Mouse (Mus musculus): Measurements from ENCODE around the gene Fads6. TPM values are rescaled to one million over a fixed set of nuclear protein-coding genes. Genes with fewer than 3 reads are reported as not detected.

Gene Fads6
- polyA plus RNA-seq, 1 experiment, result 0.07 TPM

GRCm38 (mm10) chr11:115264862-115265668 is 32.4 kb downstream of the Fads6 start:
- Histone ChIP-seq H3K36me3 (replicated peaks; ENCODE audit: low read length) (peaks cover 22% of the 10 kb centered on the region), H3K9me3 (no peaks in the 10 kb centered on the region), H3K4me3 (replicated peaks) (peak overlapping the region; percentile 72), H3K27me3 (replicated peaks) (peaks cover 90% of the 10 kb centered on the region), H3K4me1 (peaks cover 33% of the 10 kb centered on the region)
- TF ChIP-seq GATA1 (IDR thresholded peaks at IDR 0.05; ENCODE audit: borderline replicate concordance, low read length) (no peak), FLI1 (IDR thresholded peaks at IDR 0.05; ENCODE audit: low read length) (no peak)

DNA sequence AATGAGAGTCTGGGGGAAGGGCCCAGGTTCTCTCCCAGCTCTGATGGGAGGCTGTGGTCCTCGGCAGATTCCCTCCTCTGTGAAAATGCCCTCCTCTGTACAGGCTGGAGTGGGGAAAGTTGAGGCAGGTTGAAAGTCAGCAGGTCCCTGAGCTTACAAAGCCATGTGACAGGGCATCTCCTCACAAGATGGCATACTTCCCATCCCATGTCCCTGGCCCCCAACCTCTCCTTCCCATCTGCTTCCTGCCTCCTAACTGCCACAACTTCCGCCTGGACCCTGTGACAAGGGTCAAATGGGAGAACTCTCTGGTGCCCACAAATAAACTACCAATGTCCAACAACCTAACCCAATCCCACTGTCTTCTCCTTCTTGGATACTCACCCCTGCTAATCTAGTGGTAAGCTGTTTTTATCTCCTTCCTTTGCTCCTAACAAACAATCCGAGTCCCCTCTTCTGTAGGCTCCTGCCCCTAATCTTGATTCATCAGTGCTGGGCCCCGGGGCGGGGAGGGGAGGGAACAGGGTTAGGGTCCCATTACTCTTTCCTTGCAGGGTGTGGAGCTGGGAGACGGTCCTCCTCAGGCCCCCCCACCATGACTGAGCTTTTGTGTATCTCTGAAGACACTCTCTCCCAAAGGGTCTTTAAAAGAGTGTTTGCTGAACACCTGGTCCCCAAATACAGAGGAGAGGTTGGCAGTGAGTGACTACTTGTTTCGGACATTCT is 33.2 kb downstream of the Fads6 start:
- H3K27me3 ChIP-seq (replicated peaks), result peaks cover 97% of the 10 kb centered on the region
- no peak overlapping the region for H3K4me3 ChIP-seq (replicated peaks)
- peaks cover 33% of the 10 kb centered on the region for H3K4me1 ChIP-seq
- peaks cover 16% of the 10 kb centered on the region for H3K36me3 ChIP-seq (replicated peaks; ENCODE audit: low read length)
- no peaks in the 10 kb centered on the region for H3K9me3 ChIP-seq
- TF ChIP-seq GATA1 (IDR thresholded peaks at IDR 0.05; ENCODE audit: borderline replicate concordance, low read length), result no peak
- TF ChIP-seq FLI1 (IDR thresholded peaks at IDR 0.05; ENCODE audit: low read length), result no peak

GRCm38 (mm10) chr11:115262954-115263353 is 34.5 kb downstream of the Fads6 start:
- TF ChIP-seq FLI1 (IDR thresholded peaks at IDR 0.05; ENCODE audit: low read length), result no peak
- TF ChIP-seq GATA1 (IDR thresholded peaks at IDR 0.05; ENCODE audit: borderline replicate concordance, low read length), result no peak
- H3K4me1 ChIP-seq, result peaks cover 37% of the 10 kb centered on the region
- peaks cover 98% of the 10 kb centered on the region for H3K27me3 ChIP-seq (replicated peaks)

GRCm38 (mm10) chr11:115259134-115259533 is 38.3 kb downstream of the Fads6 start:
- peaks cover 98% of the 10 kb centered on the region for H3K27me3 ChIP-seq (replicated peaks)
- H3K4me3 ChIP-seq (replicated peaks), result no peak overlapping the region
- peaks cover 10% of the 10 kb centered on the region for H3K4me1 ChIP-seq
- no peaks in the 10 kb centered on the region for H3K36me3 ChIP-seq (replicated peaks; ENCODE audit: low read length)
- TF ChIP-seq GATA1 (IDR thresholded peaks at IDR 0.05; ENCODE audit: borderline replicate concordance, low read length), result no peak
- no peak for TF ChIP-seq FLI1 (IDR thresholded peaks at IDR 0.05; ENCODE audit: low read length)
- peaks cover 6% of the 10 kb centered on the region; the same call in 1 of the 2 replicates for H3K9me3 ChIP-seq

More at GRCm38 (mm10) chr11:115262954-115263353, 34.5 kb downstream of the Fads6 start:
- Histone ChIP-seq H3K4me3 (replicated peaks) (no peak overlapping the region), H3K36me3 (replicated peaks; ENCODE audit: low read length) (peaks cover 2% of the 10 kb centered on the region), H3K9me3 (peaks cover 2% of the 10 kb centered on the region; the same call in 1 of the 2 replicates)

GRCm38 (mm10) chr11:115257775-115258510 is 39.5 kb downstream of the Fads6 start:
- TF ChIP-seq FLI1 (IDR thresholded peaks at IDR 0.05; ENCODE audit: low read length) (no peak), GATA1 (IDR thresholded peaks at IDR 0.05; ENCODE audit: borderline replicate concordance, low read length) (no peak)
- peak overlapping the region; percentile 71 for H3K4me3 ChIP-seq (replicated peaks)
- peaks cover 6% of the 10 kb centered on the region; the same call in 1 of the 2 replicates for H3K9me3 ChIP-seq
- H3K36me3 ChIP-seq (replicated peaks; ENCODE audit: low read length), result no peaks in the 10 kb centered on the region
- H3K27me3 ChIP-seq (replicated peaks), result peaks cover 99% of the 10 kb centered on the region
- H3K4me1 ChIP-seq, result peaks cover 8% of the 10 kb centered on the region

DNA sequence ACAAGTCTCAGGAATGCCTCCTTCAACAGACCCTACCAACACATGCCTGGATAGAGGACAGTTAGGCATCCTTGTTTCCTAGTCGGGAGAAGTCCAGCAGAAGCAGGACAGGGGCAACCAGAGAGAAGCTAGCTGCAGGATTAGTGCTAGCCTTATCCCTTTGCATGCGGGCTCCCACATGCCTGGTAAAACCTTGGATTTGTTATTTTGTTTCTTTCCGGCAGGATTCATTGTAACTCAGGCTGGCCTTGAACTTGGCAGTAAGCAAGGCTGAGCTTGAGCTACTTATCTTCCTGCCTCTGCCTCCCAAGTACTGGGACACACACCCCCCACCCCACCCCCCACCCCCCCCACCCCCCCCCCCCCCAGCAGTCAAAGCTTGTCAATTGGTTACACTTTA is 46.2 kb downstream of the Fads6 start:
- Histone ChIP-seq H3K36me3 (replicated peaks; ENCODE audit: low read length) (peaks cover 2% of the 10 kb centered on the region), H3K4me3 (replicated peaks) (no peak overlapping the region), H3K4me1 (peaks cover 37% of the 10 kb centered on the region), H3K27me3 (replicated peaks) (peaks cover 98% of the 10 kb centered on the region), H3K9me3 (peaks cover 13% of the 10 kb centered on the region)
- TF ChIP-seq GATA1 (IDR thresholded peaks at IDR 0.05; ENCODE audit: borderline replicate concordance, low read length) (no peak), FLI1 (IDR thresholded peaks at IDR 0.05; ENCODE audit: low read length) (no peak)

GRCm38 (mm10) chr11:115250405-115251090 is 46.9 kb downstream of the Fads6 start:
- peaks cover 7% of the 10 kb centered on the region for H3K36me3 ChIP-seq (replicated peaks; ENCODE audit: low read length)
- peaks cover 92% of the 10 kb centered on the region for H3K27me3 ChIP-seq (replicated peaks)
- peaks cover 13% of the 10 kb centered on the region for H3K9me3 ChIP-seq
- H3K4me1 ChIP-seq, result peaks cover 38% of the 10 kb centered on the region
- TF ChIP-seq FLI1 (IDR thresholded peaks at IDR 0.05; ENCODE audit: low read length) (no peak), GATA1 (IDR thresholded peaks at IDR 0.05; ENCODE audit: borderline replicate concordance, low read length) (no peak)
- peak overlapping the region; percentile 87 for H3K4me3 ChIP-seq (replicated peaks)

DNA sequence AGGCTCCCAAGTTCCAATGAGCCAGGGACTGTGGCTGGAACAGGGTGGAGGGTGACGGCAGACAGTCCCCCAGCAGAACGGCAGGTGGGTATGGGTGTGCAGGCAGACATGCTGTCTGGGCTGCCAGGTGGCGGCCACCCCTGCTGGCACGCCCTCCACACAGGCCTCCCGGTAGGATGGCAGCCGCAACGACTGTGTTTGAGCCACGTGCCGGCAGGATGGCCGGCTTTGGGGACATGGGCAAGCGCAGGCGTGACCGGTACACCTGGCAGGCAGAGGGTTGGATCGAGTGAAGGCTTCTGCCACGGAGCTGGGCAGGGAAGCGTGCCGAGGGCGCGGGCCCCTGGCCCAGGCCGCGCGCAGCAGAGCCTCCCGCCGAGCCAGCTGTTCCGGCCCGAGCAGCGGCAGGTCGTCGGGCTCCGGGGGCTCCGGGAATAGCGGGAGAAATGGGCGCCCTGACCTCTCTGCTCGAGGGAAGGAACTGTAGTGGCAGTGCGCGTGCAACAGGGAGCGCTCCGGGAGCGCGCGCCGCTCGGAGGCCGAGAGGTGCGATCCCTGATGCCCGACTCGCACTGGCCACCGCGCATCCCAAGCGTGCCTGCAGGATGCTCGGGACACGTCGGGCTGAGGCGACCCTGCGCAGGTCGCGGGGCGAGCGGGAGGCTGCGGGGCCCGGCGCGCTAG is 47.6 kb downstream of the Fads6 start:
- Histone ChIP-seq H3K4me3 (replicated peaks) (peak overlapping the region; percentile 87), H3K36me3 (replicated peaks; ENCODE audit: low read length) (peaks cover 14% of the 10 kb centered on the region), H3K4me1 (peaks cover 38% of the 10 kb centered on the region), H3K27me3 (replicated peaks) (peaks cover 85% of the 10 kb centered on the region), H3K9me3 (peaks cover 13% of the 10 kb centered on the region)
- no peak for TF ChIP-seq GATA1 (IDR thresholded peaks at IDR 0.05; ENCODE audit: borderline replicate concordance, low read length)
- TF ChIP-seq FLI1 (IDR thresholded peaks at IDR 0.05; ENCODE audit: low read length), result no peak

Measured in megakaryocyte, embryonic 14.5 days (primary cell).